Mouse (Mus musculus): ENCODE results near the gene Umad1. TPM values are rescaled to one million over a fixed set of nuclear protein-coding genes. Genes with fewer than 3 reads are reported as not detected.

Gene Umad1
- polyA plus RNA-seq, 1 experiment from 2014 or later, result 8.9 TPM

DNA sequence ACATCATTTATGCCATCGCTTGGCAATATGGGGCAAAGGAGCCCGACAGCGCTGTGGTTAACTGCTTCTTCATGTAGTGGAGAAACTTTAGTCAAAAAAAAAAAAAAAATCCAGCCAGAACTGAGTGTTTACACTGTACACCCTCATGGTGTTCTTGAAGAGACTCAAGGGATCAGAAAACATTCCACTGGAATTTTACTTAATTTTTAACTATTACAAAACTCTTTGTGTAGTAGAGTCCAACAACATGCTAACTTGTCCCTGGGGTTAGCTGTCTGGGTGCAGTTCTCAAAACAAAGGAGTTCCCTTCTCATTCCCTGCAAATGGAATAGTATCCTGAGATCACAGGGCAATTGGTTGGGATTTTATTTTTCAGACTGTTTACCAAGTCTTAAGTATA, 210.8 kb downstream of the Umad1 start:
- TF ChIP-seq CTCF (IDR thresholded peaks at IDR 0.05), result no peak
- in situ Hi-C loops (cut with MboI; ENCODE audit: low pct_unique_long_range_greater_than_20kb), result no loop called here
- no peak for DNase-seq (ENCODE audit: low read depth, low spot score)
- peak; percentile 17 for ATAC-seq
- CTCF ChIA-PET, result no interaction called here
- no peaks in the 10 kb centered on the region for H3K27me3 ChIP-seq
- POLR2A ChIA-PET, result interaction anchor here (0.8 kb wide), 1 partner anchor 26 kb away, joined by 8 read pairs; no protein-coding TSS in a partner anchor

DNA sequence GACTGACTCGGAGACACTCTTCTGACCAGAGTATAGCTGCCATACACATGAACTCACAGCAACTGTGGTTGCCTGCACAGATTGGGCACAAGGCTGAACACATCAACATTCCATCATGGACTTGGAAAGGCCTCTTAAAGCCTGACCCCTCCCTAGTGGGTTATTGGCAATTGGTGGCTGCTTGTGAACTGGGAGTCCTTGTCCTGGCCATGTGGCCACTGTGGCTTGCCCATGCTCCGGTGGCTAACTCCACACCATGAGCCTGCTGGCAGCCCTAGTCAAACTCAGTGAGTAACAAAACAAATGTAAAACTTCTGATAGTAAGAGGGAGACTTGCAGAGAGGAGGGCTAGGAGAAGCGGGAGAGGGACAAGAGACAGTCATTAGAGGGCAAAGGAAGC, 213.0 kb downstream of the Umad1 start:
- no peak for DNase-seq (ENCODE audit: low read depth, low spot score)
- in situ Hi-C loops (cut with MboI; ENCODE audit: low pct_unique_long_range_greater_than_20kb), result no loop called here
- POLR2A ChIA-PET, result interaction anchor here (0.6 to 1.0 kb wide), 2 partner anchors 9 to 19 kb away, joined by 3 read pairs; no protein-coding TSS in a partner anchor
- ATAC-seq, result no peak
- H3K27me3 ChIP-seq, result no peaks in the 10 kb centered on the region
- CTCF ChIA-PET, result no interaction called here
- TF ChIP-seq CTCF (IDR thresholded peaks at IDR 0.05), result no peak

- ChIA-PET POLR2A (interaction anchor here (1.2 kb wide), 1 partner anchor 17 kb away, joined by 3 read pairs; no protein-coding TSS in a partner anchor), CTCF (interaction anchor here (1.3 kb wide), 1 partner anchor 11 kb away, joined by 3 read pairs; no protein-coding TSS in a partner anchor)
- DNase-seq (ENCODE audit: low read depth, low spot score), result no peak
- no peak for TF ChIP-seq CTCF (IDR thresholded peaks at IDR 0.05)
- in situ Hi-C loops (cut with MboI; ENCODE audit: low pct_unique_long_range_greater_than_20kb), result no loop called here
- no peak for ATAC-seq
- H3K27me3 ChIP-seq, result no peaks in the 10 kb centered on the region
Observed at GRCm38 (mm10) chr6:8472915-8473314, 213.8 kb downstream of the Umad1 start.

DNA sequence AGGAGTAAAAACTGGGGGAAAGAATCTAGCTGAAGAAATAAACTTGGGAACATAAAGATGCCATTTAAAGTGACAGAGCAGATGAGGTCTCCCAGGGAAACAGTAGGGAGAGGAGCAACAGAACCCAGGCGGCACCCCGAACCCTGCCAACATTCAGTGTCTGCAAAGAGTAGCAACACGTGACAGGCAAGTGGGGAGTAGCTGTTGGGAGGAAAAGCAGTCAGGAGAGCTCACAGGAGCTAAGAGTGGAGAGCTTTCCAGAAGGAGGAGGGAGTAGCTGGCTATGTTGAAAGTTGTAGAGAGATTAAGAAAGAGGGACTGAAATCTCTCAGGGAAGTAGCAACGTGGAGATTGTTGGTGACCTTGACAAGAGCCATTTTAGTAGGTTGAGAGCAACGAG, 214.4 kb downstream of the Umad1 start:
- DNase-seq (ENCODE audit: low read depth, low spot score) (no peak), ATAC-seq (no peak)
- CTCF ChIA-PET, result interaction anchor here (1.2 to 1.3 kb wide), 2 partner anchors 10 to 25 kb away, joined by 3 to 4 read pairs; no protein-coding TSS in a partner anchor
- no peak for TF ChIP-seq CTCF (IDR thresholded peaks at IDR 0.05)
- POLR2A ChIA-PET, result interaction anchor here (1.2 kb wide), 1 partner anchor 18 kb away, joined by 3 read pairs; no protein-coding TSS in a partner anchor
- H3K27me3 ChIP-seq, result no peaks in the 10 kb centered on the region
- in situ Hi-C loops (cut with MboI; ENCODE audit: low pct_unique_long_range_greater_than_20kb), result no loop called here

DNA sequence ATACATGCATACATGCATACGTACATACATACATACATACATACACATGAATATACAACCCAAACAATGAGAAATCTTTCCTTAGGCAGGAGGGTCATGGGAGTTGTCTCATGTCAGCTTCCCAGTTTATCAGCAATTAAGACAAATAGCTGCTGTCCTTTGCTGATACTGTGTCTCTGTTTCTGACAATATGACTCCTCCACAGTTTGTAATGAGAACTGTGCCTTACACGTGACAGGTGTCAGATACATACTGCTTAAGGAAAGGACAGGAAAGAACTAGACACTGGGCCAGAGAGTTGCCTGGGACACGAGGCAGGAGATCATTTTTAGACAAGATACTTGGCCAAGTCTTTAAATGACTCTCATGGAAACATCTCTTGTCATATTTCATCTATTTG, 215.2 kb downstream of the Umad1 start:
- in situ Hi-C loops (cut with MboI; ENCODE audit: low pct_unique_long_range_greater_than_20kb), result no loop called here
- ChIA-PET CTCF (interaction anchor here (1.2 to 1.3 kb wide), 2 partner anchors 10 to 26 kb away, joined by 3 to 4 read pairs; no protein-coding TSS in a partner anchor), POLR2A (interaction anchor here (0.8 kb wide), 1 partner anchor 22 kb away, joined by 3 read pairs; no protein-coding TSS in a partner anchor)
- H3K27me3 ChIP-seq, result no peaks in the 10 kb centered on the region
- ATAC-seq, result no peak
- no peak for TF ChIP-seq CTCF (IDR thresholded peaks at IDR 0.05)
- DNase-seq (ENCODE audit: low read depth, low spot score), result no peak

GRCm38 (mm10) chr6:8474820-8475219, 215.7 kb downstream of the Umad1 start:
- no peak for ATAC-seq
- H3K27me3 ChIP-seq, result no peaks in the 10 kb centered on the region
- no peak for DNase-seq (ENCODE audit: low read depth, low spot score)
- in situ Hi-C loops (cut with MboI; ENCODE audit: low pct_unique_long_range_greater_than_20kb), result no loop called here
- ChIA-PET POLR2A (interaction anchor here (0.8 kb wide), 1 partner anchor 22 kb away, joined by 3 read pairs; no protein-coding TSS in a partner anchor), CTCF (no interaction called here)
- TF ChIP-seq CTCF (IDR thresholded peaks at IDR 0.05), result no peak

DNA sequence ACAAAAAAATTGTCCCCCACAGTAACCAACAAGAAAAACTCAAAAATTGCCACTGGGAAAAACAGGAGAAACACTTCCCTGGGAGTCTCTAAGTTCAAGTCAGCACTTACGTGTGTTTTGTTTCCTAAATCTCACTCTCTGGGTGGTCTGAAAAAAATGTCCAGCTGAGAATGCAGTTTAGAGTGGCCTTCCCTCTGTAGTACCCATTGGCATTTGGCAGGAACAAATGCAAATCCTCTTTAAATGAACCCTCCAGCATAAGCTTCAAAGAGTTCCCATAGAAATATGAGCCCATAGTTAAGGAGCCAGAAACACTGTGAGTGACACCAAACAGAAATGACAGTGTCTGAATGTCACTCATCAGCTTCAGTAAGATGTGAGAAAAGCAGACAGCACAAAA, 220.1 kb downstream of the Umad1 start:
- ChIA-PET POLR2A (no interaction called here), CTCF (interaction anchor here (1.2 kb wide), 1 partner anchor 21 kb away, joined by 3 read pairs; no protein-coding TSS in a partner anchor)
- H3K27me3 ChIP-seq, result no peaks in the 10 kb centered on the region
- ATAC-seq (no peak), DNase-seq (ENCODE audit: low read depth, low spot score) (no peak)
- in situ Hi-C loops (cut with MboI; ENCODE audit: low pct_unique_long_range_greater_than_20kb), result no loop called here
- no peak for TF ChIP-seq CTCF (IDR thresholded peaks at IDR 0.05)

GRCm38 (mm10) chr6:8484437-8485275, 225.6 kb downstream of the Umad1 start:
- no peak for ATAC-seq
- in situ Hi-C loops (cut with MboI; ENCODE audit: low pct_unique_long_range_greater_than_20kb), result no loop called here

DNA sequence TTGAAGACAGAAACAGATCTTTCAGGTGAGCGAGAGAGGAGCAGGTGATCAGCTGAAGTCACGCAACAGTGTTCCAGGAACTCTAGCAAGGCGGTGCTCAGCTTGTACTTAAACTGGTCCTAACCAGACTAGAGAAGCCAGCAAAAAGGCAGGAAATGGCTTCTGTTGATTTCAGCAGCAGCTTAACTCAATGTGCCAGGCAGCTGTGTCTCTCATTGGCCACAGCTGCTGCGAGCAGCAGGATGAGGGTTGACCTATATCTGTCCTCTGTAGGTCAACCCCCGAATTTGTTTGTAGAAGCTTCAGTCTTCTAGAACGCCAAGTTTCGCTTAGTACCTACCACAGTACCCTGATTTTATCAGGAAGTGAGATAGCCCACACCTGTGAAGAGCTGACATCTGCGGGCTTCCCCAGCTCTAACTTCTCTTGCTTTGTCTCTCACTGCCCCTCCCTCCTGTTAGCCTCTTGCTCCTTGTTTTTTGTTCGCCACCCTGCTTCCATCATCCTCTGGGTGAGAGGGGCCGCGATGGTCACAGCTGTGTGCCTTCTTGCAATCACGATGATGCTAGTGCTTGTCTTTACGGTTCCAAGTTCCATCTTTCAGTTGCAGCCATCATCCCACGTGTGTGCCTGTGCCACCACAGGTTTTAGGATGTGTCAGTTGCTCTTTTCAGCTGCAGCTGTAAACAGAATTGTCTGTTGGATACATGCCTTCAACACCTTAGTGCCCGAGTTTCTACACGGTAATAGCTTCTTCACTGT, 226.5 kb downstream of the Umad1 start:
- ATAC-seq (no peak), DNase-seq (ENCODE audit: low read depth, low spot score) (no peak)
- TF ChIP-seq CTCF (IDR thresholded peaks at IDR 0.05), result no peak
- POLR2A ChIA-PET, result interaction anchor here (0.9 kb wide), 1 partner anchor 12 kb away, joined by 3 read pairs; no protein-coding TSS in a partner anchor
- CTCF ChIA-PET, result interaction anchor here (0.8 to 1.4 kb wide), 4 partner anchors 10 to 22 kb away, joined by 3 read pairs; no protein-coding TSS in a partner anchor
- in situ Hi-C loops (cut with MboI; ENCODE audit: low pct_unique_long_range_greater_than_20kb), result no loop called here
- H3K27me3 ChIP-seq, result peaks cover 3% of the 10 kb centered on the region

More at GRCm38 (mm10) chr6:8484437-8485275, 225.6 kb downstream of the Umad1 start:
- H3K27me3 ChIP-seq, result peaks cover under 1% of the 10 kb centered on the region
- ChIA-PET CTCF (interaction anchor here (0.8 to 1.1 kb wide), 4 partner anchors 9 to 17 kb away, joined by 3 read pairs; no protein-coding TSS in a partner anchor), POLR2A (no interaction called here)
- DNase-seq (ENCODE audit: low read depth, low spot score), result no peak
- no peak for TF ChIP-seq CTCF (IDR thresholded peaks at IDR 0.05)

GRCm38 (mm10) chr6:8486391-8487043, 227.4 kb downstream of the Umad1 start:
- no peak for ATAC-seq
- TF ChIP-seq CTCF (IDR thresholded peaks at IDR 0.05), result no peak
- ChIA-PET POLR2A (no interaction called here), CTCF (interaction anchor here (1.0 to 1.4 kb wide), 2 partner anchors 16 to 21 kb away, joined by 3 read pairs; no protein-coding TSS in a partner anchor)
- in situ Hi-C loops (cut with MboI; ENCODE audit: low pct_unique_long_range_greater_than_20kb), result no loop called here
- H3K27me3 ChIP-seq, result peaks cover 3% of the 10 kb centered on the region
- no peak for DNase-seq (ENCODE audit: low read depth, low spot score)
